Mouse (Mus musculus) forebrain, embryonic 14.5 days (tissue): ENCODE data around the gene Oog2. TPM values are rescaled to one million over a fixed set of nuclear protein-coding genes. Genes with fewer than 3 reads are reported as not detected.
"Not testable (repeated sequence)": the region's sequence is repeated elsewhere in the genome, so short reads cannot be mapped to it uniquely, and the experiment has no call there.

ENCODE experiments used
- ATAC-seq: fragments of 200-750 bp; cut with Nextera tagmentation; 2 replicates; pipeline ENCODE4 v1.8.0; 2017; ENCODE audit warnings: mild to moderate bottlenecking, moderate library complexity
- DNase-seq: peaks from one replicate; pipeline ENCODE4 v3.0.0-alpha.2; 2015; ENCODE audit warnings: low spot score
- H3K27ac ChIP-seq: fragments of 300-500 bp; sonication (generic); 2 replicates; pipeline ENCODE4 v1.5.1; 2014; ENCODE audit warnings: low read depth, mild to moderate bottlenecking, control low read depth, low read length, moderate library complexity
- H3K27me3 ChIP-seq: fragments of 300-500 bp; sonication (generic); replicated peaks from 2 replicates; pipeline ENCODE4 v1.6.1; 2014; ENCODE audit warnings: low read length, control low read depth, mixed read lengths; ENCODE audit not compliant: control insufficient read depth, insufficient read depth
- H3K36me3 ChIP-seq: fragments of 300-500 bp; sonication (generic); 2 replicates; pipeline ENCODE4 v1.6.1; 2014; ENCODE audit warnings: low read length, control low read depth; ENCODE audit not compliant: control insufficient read depth, insufficient read depth
- H3K4me1 ChIP-seq: fragments of 300-500 bp; sonication (generic); 2 replicates; pipeline ENCODE4 v1.6.1; 2014; ENCODE audit warnings: antibody characterized with exemption, low read length, control low read depth; ENCODE audit not compliant: control insufficient read depth, insufficient read depth
- H3K4me2 ChIP-seq: fragments of 300-500 bp; sonication (generic); 2 replicates; pipeline ENCODE4 v1.6.1; 2014; ENCODE audit warnings: mild to moderate bottlenecking, control low read depth, low read length
- H3K4me3 ChIP-seq: fragments of 300-500 bp; sonication (generic); 2 replicates; pipeline ENCODE4 v1.5.1; 2014; ENCODE audit warnings: low read depth, low read length, control low read depth
- H3K9ac ChIP-seq: fragments of 300-500 bp; sonication (generic); 2 replicates; pipeline ENCODE4 v1.6.1; 2014; ENCODE audit warnings: mild to moderate bottlenecking, low read length, control low read depth, moderate library complexity
- H3K9me3 ChIP-seq: fragments of 300-500 bp; sonication (generic); replicated peaks from 2 replicates; pipeline ENCODE4 v1.6.1; 2016; ENCODE audit warnings: low read length, control low read depth, mixed read lengths; ENCODE audit not compliant: control insufficient read depth
- WGBS: fragments of 180-500 bp; shearing (Covaris S2); extraction: QIAGEN DNeasy Blood & Tissue Kit; methylation state at CpG from one replicate; pipeline ENCODE4 v1.1.7; 2014; 5-methylcytosine and 5-hydroxymethylcytosine counted together
- polyA plus RNA-seq: library from polyadenylated mRNA; unstranded; fragments of >200 nt; fragmentation: Nextera tagmentation; extraction: Ambion mirVana; gene quantifications from 2 replicates; pipeline ENCODE4 v1.2.1, GENCODE M21; 2014

Gene Oog2
- polyA plus RNA-seq = not detected in 2 replicates

DNA sequence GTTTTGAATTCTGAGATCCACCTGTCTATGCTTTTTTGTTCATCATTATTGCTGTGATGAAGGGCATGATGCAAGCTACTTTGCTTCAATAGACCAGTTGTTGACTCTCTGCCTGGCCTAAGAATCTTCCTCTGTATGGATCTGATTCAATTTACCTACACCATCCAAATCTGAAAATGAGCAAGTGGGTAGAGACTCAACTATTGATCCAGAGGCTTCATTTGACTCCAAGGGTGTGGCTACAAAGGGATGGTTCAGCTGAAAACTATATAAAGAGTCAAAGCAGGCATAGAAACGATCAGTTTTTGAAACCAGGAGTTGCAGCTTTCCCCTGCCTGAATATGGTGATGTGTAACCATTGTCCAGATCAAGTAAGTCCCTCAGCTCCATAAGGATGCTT, at the start of gene Oog2:
Gene Oog2, plus strand, starts transcription at position 301 of the 400 bp plus-strand sequence.
- no peak within 1 kb of the TSS for H3K9ac ChIP-seq
- 0 out of 2 replicates have a peak, but pooled peaks cover 15% of the 10 kb centered on the region for H3K9me3 ChIP-seq
- H3K4me2 ChIP-seq = no peak within 1 kb of the TSS
- no peaks in the 10 kb centered on the region for H3K27me3 ChIP-seq
- no peak within 1 kb of the TSS for H3K4me3 ChIP-seq
- no peak within 1 kb of the TSS for H3K27ac ChIP-seq
- H3K4me1 ChIP-seq = no peaks in the 10 kb centered on the region
- no peak for ATAC-seq
- 30% methylated on average over 1 of the region's 1 CpGs for WGBS
- DNase-seq = no peak
- no peaks in the 10 kb centered on the region for H3K36me3 ChIP-seq

GRCm38 (mm10) chr4:144162563-144162962, 28.0 kb upstream of the Oog2 start, which contains the start of gene Oog3:
TSS of gene Oog3 (minus strand) at chr4:144162663.
- Histone ChIP-seq H3K36me3 (no peaks in the 10 kb centered on the region), H3K27me3 (no peaks in the 10 kb centered on the region), H3K4me3 (no peak within 1 kb of the TSS), H3K9ac (no peak within 1 kb of the TSS), H3K9me3 (peaks cover 29% of the 10 kb centered on the region), H3K27ac (no peak within 1 kb of the TSS), H3K4me2 (no peak within 1 kb of the TSS), H3K4me1 (no peaks in the 10 kb centered on the region)
- ATAC-seq = no peak
- no peak for DNase-seq
- WGBS = 87% methylated on average over 1 of the region's 1 CpGs

DNA sequence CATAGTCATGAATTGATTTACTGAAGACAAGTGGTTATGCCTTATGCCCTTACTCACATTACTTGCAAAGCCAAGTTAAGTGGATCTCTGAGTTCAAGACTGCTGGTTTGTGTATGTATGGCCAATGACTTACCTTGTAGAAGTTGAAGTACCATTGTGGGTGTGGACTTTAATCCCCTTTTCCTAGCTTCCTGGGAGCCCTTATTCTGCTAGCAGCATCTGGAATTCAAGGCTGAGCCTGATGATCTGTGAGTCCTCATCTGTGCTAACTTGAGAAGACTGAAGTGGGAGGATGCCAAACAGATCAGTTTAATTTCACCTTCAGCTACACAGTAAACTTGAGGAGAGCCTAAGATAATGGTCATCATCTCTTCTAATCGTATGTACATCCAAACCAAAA, 22.7 kb downstream of the Oog2 start, which contains the start of gene C87977:
Gene C87977, minus strand, starts transcription at position 101 of the 400 bp plus-strand sequence.
- not testable (repeated sequence) for H3K27ac ChIP-seq, H3K9ac ChIP-seq, ATAC-seq, H3K9me3 ChIP-seq, H3K36me3 ChIP-seq, H3K4me3 ChIP-seq, H3K4me2 ChIP-seq, H3K27me3 ChIP-seq, DNase-seq, H3K4me1 ChIP-seq
- WGBS = 81% methylated on average over 1 of the region's 1 CpGs

Other genes with a start within 250 kb of the Oog2 start
- gene Pramef25, start 239.7 kb upstream of the Oog2 start, polyA plus RNA-seq = not detected in 2 replicates
- not detected in 2 replicates for gene Gm13101, start 223.8 kb upstream of the Oog2 start, polyA plus RNA-seq
- not detected in 2 replicates for gene Pramef17, start 196.3 kb upstream of the Oog2 start, polyA plus RNA-seq
- not detected in 2 replicates for gene Pramel4, start 131.6 kb upstream of the Oog2 start, polyA plus RNA-seq
- gene Gm13102, start 84.2 kb upstream of the Oog2 start, polyA plus RNA-seq = not detected in 2 replicates
- not detected in 2 replicates for gene Oog3, start 28.1 kb upstream of the Oog2 start, polyA plus RNA-seq
- not detected in 2 replicates for gene C87977, start 22.6 kb downstream of the Oog2 start, polyA plus RNA-seq
- gene Pramel5, start 89.8 kb downstream of the Oog2 start, polyA plus RNA-seq = not detected in 2 replicates
- not detected in 2 replicates for gene Gm13128, start 139.5 kb downstream of the Oog2 start, polyA plus RNA-seq
- not detected in 2 replicates for gene Gm13119, start 167.2 kb downstream of the Oog2 start, polyA plus RNA-seq
- not detected in 2 replicates for gene Pramef20, start 187.2 kb downstream of the Oog2 start, polyA plus RNA-seq
- gene Pramef12, start 217.7 kb downstream of the Oog2 start, polyA plus RNA-seq = not detected in 2 replicates
- gene 1700012P22Rik, start 248.1 kb downstream of the Oog2 start, polyA plus RNA-seq = not detected in 2 replicates